Mouse (Mus musculus): ENCODE data around the gene Prmt7. TPM values are rescaled to one million over a fixed set of nuclear protein-coding genes. Genes with fewer than 3 reads are reported as not detected.
"Not testable (repeated sequence)": the region's sequence is repeated elsewhere in the genome, so short reads cannot be mapped to it uniquely, and the experiment has no call there.

The Prmt7 gene
- total and polyA plus RNA-seq, 2 experiments from 2014 or later, result 23.8 to 49.1 TPM

DNA sequence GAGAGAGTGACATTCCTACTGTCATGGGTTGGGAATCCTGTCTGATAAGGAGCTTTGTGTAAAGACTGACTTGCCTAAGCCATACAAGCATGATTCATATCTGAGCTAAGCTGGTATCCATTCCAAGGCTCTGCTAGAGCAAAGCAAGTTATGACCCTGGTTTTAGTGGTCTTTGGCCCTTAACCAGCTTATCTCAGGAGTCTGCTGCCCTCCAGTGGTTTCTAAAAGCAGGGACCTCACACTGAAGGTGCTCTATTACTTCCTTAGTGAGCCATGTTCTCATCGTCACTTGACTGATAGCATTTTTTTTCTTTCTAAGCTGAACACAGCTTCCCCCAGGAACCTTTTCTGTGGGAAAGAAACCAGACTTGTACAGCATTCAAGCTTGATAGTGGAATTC is 12.0 kb upstream of the Prmt7 start:
- Histone ChIP-seq H3K4me1 (ENCODE audit: control insufficient read depth, insufficient read depth) (no peaks in the 10 kb centered on the region), H3K27ac (ENCODE audit: low read depth) (no peak overlapping the region), H3K36me3 (replicated peaks; ENCODE audit: control insufficient read depth, insufficient read depth, low read length) (peaks cover 66% of the 10 kb centered on the region), H3K4me3 (ENCODE audit: low read depth, low read length) (no peak overlapping the region), H3K9ac (replicated peaks; ENCODE audit: low read depth, low read length) (no peak overlapping the region), H3K27me3 (ENCODE audit: control insufficient read depth, insufficient read depth, low read length) (no peaks in the 10 kb centered on the region), H3K4me2 (ENCODE audit: low read depth, low read length) (no peak overlapping the region), H3K9me3 (replicated peaks; ENCODE audit: control insufficient read depth, low read length) (no peaks in the 10 kb centered on the region)
- 7% methylated on average over 1 of the region's 1 CpGs for WGBS
- ATAC-seq (ENCODE audit: insufficient read depth, low read depth) (no peak), DNase-seq (ENCODE audit: low spot score) (peak; percentile 58)
- TF ChIP-seq EP300 (IDR thresholded peaks at IDR 0.05; ENCODE audit: low read depth) (no peak), CTCF (IDR thresholded peaks at IDR 0.05; ENCODE audit: low read depth) (peak; percentile 74)

DNA sequence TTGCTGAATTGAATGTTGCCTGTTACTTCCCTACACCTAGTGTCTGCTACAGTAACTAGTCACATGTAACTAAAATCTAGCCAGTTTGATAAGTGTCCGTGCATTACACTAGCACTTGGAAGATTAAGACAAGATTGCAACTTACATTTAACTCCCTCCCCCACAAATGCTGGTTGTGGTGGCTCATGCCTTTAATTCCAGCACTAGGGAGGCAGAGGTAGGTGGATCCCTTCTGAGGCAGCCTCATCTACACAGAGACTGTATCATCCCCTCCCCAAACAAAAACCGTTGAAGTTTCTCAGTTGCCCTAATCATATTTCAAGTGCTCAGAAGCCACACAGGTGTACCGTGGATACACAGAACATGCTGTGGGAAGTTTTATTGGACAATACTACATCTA is 11.1 kb upstream of the Prmt7 start:
- not testable (repeated sequence) for H3K9ac ChIP-seq (replicated peaks; ENCODE audit: low read depth, low read length); H3K27me3 ChIP-seq (ENCODE audit: control insufficient read depth, insufficient read depth, low read length); H3K9me3 ChIP-seq (replicated peaks; ENCODE audit: control insufficient read depth, low read length); H3K4me2 ChIP-seq (ENCODE audit: low read depth, low read length); DNase-seq (ENCODE audit: low spot score); ATAC-seq (ENCODE audit: insufficient read depth, low read depth); H3K27ac ChIP-seq (ENCODE audit: low read depth); H3K4me3 ChIP-seq (ENCODE audit: low read depth, low read length); H3K4me1 ChIP-seq (ENCODE audit: control insufficient read depth, insufficient read depth)
- 81% methylated on average over 3 of the region's 3 CpGs for WGBS
- peaks cover 67% of the 10 kb centered on the region for H3K36me3 ChIP-seq (replicated peaks; ENCODE audit: control insufficient read depth, insufficient read depth, low read length)

DNA sequence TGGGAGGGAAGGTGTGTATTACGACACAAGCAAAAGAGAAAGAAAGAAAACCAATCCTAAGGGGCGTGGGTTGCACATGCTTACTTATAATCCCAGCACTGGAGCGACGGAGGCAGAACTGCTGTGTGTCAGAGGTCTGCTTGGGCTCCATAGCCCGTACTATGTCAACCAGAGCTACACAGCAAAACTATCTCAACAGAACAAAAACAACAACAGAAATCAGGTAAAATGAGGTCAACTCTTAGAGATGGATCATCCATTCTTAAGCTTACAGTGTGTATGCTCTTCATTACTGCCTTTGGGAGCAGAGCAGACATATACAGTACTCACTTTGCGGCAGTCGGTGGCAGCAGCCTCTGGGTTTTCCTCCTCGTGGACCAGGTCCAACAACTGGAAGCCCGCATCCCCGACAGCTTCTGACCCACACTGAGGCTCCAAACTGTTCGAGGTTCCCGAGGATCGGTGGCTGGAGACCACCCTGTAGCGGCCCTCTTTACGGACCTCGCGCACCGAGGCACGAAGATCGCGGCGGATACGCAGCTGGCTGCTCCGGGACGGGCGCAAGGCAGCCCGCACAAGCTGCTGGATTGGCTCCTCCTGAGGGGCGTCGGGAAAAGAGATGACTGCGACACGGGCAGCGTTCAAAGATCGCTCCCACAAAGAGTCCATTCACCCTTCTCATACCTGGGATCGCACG is 553 bp upstream of the Prmt7 start:
- peaks cover 34% of the 10 kb centered on the region for H3K36me3 ChIP-seq (replicated peaks; ENCODE audit: control insufficient read depth, insufficient read depth, low read length)
- peak; percentile 26 for DNase-seq (ENCODE audit: low spot score)
- H3K27ac ChIP-seq (ENCODE audit: low read depth), result peak overlapping the region; percentile 90
- H3K4me3 ChIP-seq (ENCODE audit: low read depth, low read length), result peak overlapping the region; percentile 69
- peak overlapping the region; percentile 70 for H3K4me2 ChIP-seq (ENCODE audit: low read depth, low read length)
- peak; percentile 48 for ATAC-seq (ENCODE audit: insufficient read depth, low read depth)
- H3K4me1 ChIP-seq (ENCODE audit: control insufficient read depth, insufficient read depth), result peaks cover 3% of the 10 kb centered on the region; the same call in 1 of the 2 replicates
- no peaks in the 10 kb centered on the region for H3K9me3 ChIP-seq (replicated peaks; ENCODE audit: control insufficient read depth, low read length)
- no peak for TF ChIP-seq CTCF (IDR thresholded peaks at IDR 0.05; ENCODE audit: low read depth)
- no peak for TF ChIP-seq EP300 (IDR thresholded peaks at IDR 0.05; ENCODE audit: low read depth)
- under 1% methylated on average over 35 of the region's 35 CpGs for WGBS
- peak overlapping the region; percentile 87 for H3K9ac ChIP-seq (replicated peaks; ENCODE audit: low read depth, low read length)
- no peaks in the 10 kb centered on the region for H3K27me3 ChIP-seq (ENCODE audit: control insufficient read depth, insufficient read depth, low read length)

DNA sequence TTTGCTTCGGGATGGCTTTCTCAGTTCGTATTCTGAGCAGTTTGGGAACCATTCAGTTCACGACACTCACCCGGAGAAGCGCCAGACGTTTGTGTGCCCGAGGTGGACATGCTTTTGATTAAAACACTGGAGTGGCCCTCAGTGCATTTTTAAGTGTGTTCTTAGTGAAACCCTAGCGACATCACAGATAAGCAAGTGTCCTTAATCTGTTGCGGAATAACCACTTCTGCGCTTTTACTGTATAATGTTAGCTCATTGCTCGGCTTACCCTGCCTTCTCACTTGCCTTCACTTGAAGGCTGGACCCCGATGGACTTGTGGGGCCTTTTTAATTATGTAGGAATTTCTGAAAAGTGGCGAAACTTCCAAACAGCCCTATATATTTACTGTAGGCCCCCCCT is 685 bp downstream of the Prmt7 start:
- ATAC-seq (ENCODE audit: insufficient read depth, low read depth) (no peak), DNase-seq (ENCODE audit: low spot score) (no peak)
- TF ChIP-seq CTCF (IDR thresholded peaks at IDR 0.05; ENCODE audit: low read depth), result no peak
- no peak for TF ChIP-seq EP300 (IDR thresholded peaks at IDR 0.05; ENCODE audit: low read depth)
- H3K27me3 ChIP-seq (ENCODE audit: control insufficient read depth, insufficient read depth, low read length), result no peaks in the 10 kb centered on the region
- H3K4me3 ChIP-seq (ENCODE audit: low read depth, low read length), result peak overlapping the region; percentile 69
- H3K9ac ChIP-seq (replicated peaks; ENCODE audit: low read depth, low read length), result peak overlapping the region; percentile 87
- peak overlapping the region; percentile 90 for H3K27ac ChIP-seq (ENCODE audit: low read depth)
- WGBS, result 3% methylated on average over 13 of the region's 13 CpGs
- peaks cover 33% of the 10 kb centered on the region for H3K36me3 ChIP-seq (replicated peaks; ENCODE audit: control insufficient read depth, insufficient read depth, low read length)
- H3K9me3 ChIP-seq (replicated peaks; ENCODE audit: control insufficient read depth, low read length), result no peaks in the 10 kb centered on the region
- H3K4me2 ChIP-seq (ENCODE audit: low read depth, low read length), result peak overlapping the region; percentile 70
- H3K4me1 ChIP-seq (ENCODE audit: control insufficient read depth, insufficient read depth), result peaks cover 3% of the 10 kb centered on the region; the same call in 1 of the 2 replicates

DNA sequence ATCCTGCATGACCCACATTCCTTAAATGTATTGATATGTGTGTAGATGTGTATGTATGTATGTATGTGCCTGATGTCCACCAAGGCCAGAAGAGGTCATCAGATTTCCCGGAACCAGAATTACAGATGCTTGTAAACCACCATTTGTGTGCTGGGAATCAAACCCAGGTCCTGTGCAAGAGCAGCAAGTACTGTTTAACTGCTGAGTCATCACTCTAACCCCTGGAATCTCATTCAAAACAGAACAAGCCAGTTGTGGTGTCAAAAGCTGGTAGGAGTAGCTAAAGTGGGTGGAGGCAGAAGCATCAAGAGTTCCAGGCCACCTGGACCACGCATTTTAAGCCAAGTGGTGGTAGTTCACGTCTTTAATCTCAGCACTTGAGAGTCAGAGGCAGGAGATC is 3.2 kb downstream of the Prmt7 start:
- Histone ChIP-seq H3K4me2 (ENCODE audit: low read depth, low read length) (no peak overlapping the region), H3K36me3 (replicated peaks; ENCODE audit: control insufficient read depth, insufficient read depth, low read length) (peaks cover 44% of the 10 kb centered on the region)
- TF ChIP-seq EP300 (IDR thresholded peaks at IDR 0.05; ENCODE audit: low read depth), result no peak
- TF ChIP-seq CTCF (IDR thresholded peaks at IDR 0.05; ENCODE audit: low read depth), result no peak

DNA sequence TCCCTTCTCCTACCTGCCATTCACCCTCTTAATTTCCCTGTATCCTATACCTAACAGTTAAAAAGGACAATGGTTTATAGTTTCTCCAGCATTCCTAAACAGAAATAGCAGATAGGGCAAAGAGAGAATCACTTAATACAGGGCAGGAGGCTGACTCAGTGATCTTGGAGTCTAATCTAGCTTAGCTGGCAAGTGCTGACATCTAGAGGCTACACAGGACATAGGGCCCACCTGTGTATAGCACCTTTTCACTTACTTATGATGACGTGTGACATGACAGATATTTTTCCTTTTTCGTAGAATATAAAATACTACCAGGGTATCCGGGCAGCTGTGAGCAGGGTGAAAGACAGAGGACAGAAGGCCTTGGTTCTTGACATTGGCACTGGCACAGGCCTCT is 8.9 kb downstream of the Prmt7 start:
- Histone ChIP-seq H3K27me3 (ENCODE audit: control insufficient read depth, insufficient read depth, low read length) (no peaks in the 10 kb centered on the region), H3K4me1 (ENCODE audit: control insufficient read depth, insufficient read depth) (no peaks in the 10 kb centered on the region), H3K4me2 (ENCODE audit: low read depth, low read length) (no peak overlapping the region), H3K9me3 (replicated peaks; ENCODE audit: control insufficient read depth, low read length) (no peaks in the 10 kb centered on the region), H3K27ac (ENCODE audit: low read depth) (no peak overlapping the region), H3K36me3 (replicated peaks; ENCODE audit: control insufficient read depth, insufficient read depth, low read length) (peaks cover 67% of the 10 kb centered on the region), H3K9ac (replicated peaks; ENCODE audit: low read depth, low read length) (no peak overlapping the region), H3K4me3 (ENCODE audit: low read depth, low read length) (no peak overlapping the region)
- DNase-seq (ENCODE audit: low spot score) (no peak), ATAC-seq (ENCODE audit: insufficient read depth, low read depth) (no peak)
- WGBS, result 44% methylated on average over 3 of the region's 3 CpGs
- TF ChIP-seq CTCF (IDR thresholded peaks at IDR 0.05; ENCODE audit: low read depth), result no peak; the same call in 1 of the 2 replicates
- no peak for TF ChIP-seq EP300 (IDR thresholded peaks at IDR 0.05; ENCODE audit: low read depth)

More for the DNA sequence above, 3.2 kb downstream of the Prmt7 start:
- no peak for DNase-seq (ENCODE audit: low spot score)
- Histone ChIP-seq H3K27me3 (ENCODE audit: control insufficient read depth, insufficient read depth, low read length) (no peaks in the 10 kb centered on the region), H3K27ac (ENCODE audit: low read depth) (no peak overlapping the region), H3K4me1 (ENCODE audit: control insufficient read depth, insufficient read depth) (peaks cover 3% of the 10 kb centered on the region; the same call in 1 of the 2 replicates), H3K9me3 (replicated peaks; ENCODE audit: control insufficient read depth, low read length) (no peaks in the 10 kb centered on the region), H3K4me3 (ENCODE audit: low read depth, low read length) (no peak overlapping the region), H3K9ac (replicated peaks; ENCODE audit: low read depth, low read length) (no peak overlapping the region)
- no peak for ATAC-seq (ENCODE audit: insufficient read depth, low read depth)
- 91% methylated on average over 3 of the region's 3 CpGs for WGBS
